Mouse (Mus musculus) gastrocnemius, postnatal 36 days (tissue): ENCODE data around the gene Fbxo11. TPM values are rescaled to one million over a fixed set of nuclear protein-coding genes. Genes with fewer than 3 reads are reported as not detected.

Experiments
- DNase-seq, 2 experiments: peaks; one replicate each; pipeline ENCODE4 v3.0.0; 2022
- intact Hi-C: fragments of 180-260 bp; cut with DNase I; formaldehyde crosslinking; loops from one replicate; pipeline ENCODE4 v1.15.1; 2025
- long read RNA-seq, 2 experiments: library from polyadenylated mRNA; stranded (forward); transcript quantifications; one replicate each; pipeline ENCODE4 v2.0.0; 2021
- total RNA-seq, 2 experiments: library from RNA; stranded (reverse); gene quantifications; 2 replicates each; pipeline ENCODE4 v1.2.3; 2021

Gene Fbxo11
- total RNA-seq, result 10 to 100 TPM; 25.5 to 28.0 TPM
- long read RNA-seq, experiment 1, full-length matches to known transcripts, result 2 of 10 reads
- long read RNA-seq, experiment 1, partial matches to known transcripts, result 3 of 10 reads
- long read RNA-seq, experiment 1, other reads (novel, unspliced or antisense), result 5 of 10 reads
- long read RNA-seq, experiment 2, full-length matches to known transcripts, result 1 of 19 reads
- long read RNA-seq, experiment 2, partial matches to known transcripts, result 3 of 19 reads
- long read RNA-seq, experiment 2, other reads (novel, unspliced or antisense), result 15 of 19 reads

DNA sequence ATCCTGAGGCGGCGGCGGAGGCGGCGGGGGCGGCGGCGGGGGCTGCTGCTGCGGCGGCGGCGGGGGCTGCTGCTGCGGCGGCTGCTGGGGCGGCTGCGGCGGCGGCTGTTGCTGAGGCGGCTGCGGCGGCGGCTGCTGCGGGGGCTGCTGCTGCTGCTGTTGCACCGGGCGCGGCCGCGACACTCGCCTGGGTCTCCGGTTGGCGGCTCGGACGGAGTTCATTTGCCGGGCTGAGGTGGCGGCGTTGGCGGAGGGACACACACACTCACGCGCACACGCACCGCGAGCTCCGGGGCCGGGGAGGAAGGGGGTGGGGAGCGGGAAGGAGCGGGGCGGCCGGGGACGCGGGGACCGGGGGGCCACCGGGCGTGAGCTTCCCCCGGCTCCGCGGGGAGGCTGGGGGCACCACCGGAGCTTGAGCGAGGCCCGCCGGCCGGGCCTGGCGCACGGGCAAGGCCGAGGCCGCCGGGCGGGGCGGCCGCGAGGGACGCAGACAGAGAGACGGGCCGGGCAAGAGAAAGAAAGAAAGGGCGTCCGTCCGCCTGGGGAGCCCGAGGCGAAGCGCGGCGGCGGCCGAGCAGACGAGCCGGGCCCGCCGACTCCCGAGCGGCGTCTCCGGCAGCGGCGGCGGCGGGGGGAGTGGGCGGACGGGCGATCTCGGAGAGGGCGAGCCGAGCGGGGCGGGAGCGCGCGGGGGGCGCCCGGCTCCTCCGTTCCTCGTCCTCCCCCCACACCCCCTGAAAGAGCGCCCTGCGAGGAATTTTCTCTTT, at the start of gene Fbxo11:
Gene Fbxo11 (minus strand): TSS at position 261 of the 770 bp plus-strand sequence.
- peak; percentile 27 to 60 for DNase-seq
- intact Hi-C loops, result loop anchor here (5.0 to 10.0 kb wide), 3 partner anchors 38 to 190 kb away; partner anchors contain the start of gene Msh6

DNA sequence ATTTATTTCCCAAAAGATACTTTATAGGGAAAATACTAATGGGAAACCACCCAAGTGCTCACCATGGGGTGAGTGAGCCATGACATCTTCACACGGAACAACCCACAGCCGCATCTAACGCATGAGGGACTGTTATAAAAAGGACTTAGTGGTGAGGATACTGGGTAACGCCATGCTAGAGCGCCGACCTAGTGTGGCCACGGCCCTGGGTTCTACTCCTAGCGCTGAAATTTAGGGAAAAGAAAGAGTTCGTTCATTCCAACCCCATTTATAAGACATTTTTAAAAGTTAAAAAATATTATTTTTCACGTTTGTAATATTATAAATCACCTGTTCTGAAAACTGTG, 48.8 kb upstream of the Fbxo11 start:
- DNase-seq, result no peak
- intact Hi-C loops, result no loop called here

DNA sequence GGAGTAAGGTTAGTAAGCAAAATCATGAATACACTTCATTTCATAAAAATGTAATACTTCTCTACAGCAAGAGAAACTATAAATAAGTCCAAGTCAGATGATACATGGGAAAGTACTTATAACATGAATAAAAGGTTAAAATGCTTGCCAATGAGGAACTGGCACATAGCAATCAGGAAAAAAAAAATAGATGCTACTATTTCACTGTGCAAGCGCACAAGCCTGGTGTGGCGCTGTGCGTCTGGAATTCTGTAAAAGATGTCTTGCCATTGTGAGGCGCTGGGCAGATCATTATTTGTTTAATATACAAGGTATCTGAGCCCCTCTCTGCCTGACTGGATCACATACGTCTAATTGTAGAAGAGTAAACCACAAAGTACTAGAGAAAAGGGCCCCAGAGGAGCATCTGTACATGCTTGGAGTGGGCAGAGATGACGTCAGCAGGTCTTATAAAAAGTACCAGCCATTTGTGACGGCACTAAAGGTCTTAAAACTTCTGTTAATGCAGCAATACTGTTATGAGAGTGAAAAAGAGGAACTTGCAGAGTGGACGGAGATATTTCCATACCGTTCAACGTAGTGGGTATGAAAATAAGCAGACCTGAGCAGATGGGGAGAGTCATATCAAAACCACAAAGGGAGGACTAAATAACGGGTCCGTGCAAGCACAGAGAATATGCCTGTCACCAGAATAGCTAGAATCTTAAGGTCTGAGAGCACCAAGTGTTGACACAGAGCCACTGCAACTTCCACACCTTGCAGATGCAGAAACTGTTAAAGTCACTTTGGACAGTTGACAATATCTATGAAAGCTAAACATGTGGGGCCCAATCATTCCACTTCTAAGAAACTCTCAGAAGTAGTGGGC, 48.2 kb upstream of the Fbxo11 start:
- DNase-seq, result no peak
- intact Hi-C loops, result no loop called here

DNA sequence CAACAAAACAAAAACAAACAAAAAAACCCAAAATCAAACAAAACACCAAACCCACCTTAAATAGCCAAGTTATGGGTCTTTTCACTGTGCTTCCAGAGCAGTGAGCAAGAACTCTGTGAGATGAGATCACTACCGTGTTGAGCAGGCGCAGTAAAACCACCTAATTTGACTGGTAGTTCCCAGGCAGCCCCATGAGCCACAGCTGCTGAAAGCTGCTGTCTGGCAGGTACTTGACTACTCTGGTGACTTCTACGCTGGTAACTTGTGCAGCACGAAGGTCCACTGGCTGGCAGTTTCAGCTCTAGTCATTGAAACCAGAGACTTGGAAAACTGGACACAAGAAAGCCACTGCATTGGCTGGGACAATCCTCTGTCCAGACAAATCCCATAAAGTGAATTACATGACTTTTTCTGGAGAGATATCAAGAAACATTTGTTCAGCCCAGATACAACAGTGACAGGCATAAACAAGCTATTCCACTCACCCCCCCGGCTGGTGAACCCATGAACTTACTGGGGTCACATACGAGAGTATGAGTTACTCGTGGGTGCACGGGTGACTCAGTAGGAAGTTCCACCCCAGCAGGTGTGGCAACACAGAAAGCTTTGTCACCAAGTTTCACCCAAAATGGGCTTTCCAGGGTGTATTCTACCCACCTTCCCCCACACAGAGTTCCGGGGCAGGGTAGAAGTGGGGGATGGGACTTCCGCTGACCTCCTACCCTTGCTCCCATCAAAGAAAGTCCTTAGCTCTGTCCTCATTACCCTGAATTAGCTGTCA, 47.0 kb upstream of the Fbxo11 start:
- no peak for DNase-seq
- intact Hi-C loops, result no loop called here

DNA sequence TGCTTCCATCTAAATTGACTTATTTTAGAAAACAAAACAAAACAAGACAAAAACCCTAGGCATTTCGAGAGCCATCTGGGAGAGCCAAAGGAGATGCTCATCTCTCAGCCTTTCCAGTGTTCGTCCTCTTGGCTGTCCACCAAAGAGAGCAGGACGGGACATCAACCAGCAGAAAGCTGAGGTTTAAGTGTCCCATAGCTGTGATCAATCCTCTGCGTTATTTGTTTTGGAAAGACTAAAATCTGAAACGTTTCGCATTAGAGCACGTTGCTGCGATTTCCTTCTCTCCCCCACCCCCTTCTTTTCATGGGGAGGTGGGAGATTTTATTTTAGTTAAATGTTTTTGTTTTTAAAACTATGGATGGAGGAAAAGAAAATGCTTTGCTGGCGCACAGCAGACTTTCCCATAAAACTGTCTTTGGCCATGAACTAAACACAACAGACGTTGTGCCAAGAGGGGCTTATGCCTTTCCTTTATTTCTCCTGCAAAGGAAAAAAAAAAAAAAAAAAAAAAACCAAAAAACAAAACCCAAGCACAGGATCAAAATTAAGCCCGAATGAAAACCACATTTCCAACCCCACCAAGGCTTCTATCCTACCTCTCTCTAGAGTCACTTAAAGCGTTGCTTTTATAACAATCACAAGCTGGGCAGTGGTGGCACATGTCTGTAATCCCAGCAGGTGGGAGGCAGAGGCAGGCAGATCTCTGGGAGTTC, 46.1 kb upstream of the Fbxo11 start:
- DNase-seq, result peak in 1 of 2 experiments; percentile 25
- intact Hi-C loops, result no loop called here

DNA sequence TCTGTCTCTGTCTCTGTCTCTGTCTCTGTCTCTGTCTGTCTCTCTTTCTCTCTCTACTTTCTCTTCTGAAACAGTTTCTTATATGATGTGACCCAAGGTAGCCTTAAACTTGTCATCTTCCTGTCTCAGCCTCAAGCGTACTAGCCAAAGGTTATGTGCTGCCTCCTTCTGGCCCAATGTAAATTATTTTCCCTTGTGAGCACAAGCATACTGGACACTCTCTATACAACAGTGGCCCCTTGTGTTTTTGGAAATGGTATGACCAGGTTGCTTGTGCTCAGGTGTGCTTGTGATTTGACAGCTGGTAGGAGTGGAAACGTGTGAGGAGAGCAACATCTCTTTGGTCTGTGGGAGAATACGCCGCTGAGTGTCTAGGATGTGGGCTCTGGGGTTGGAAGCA, 42.6 kb upstream of the Fbxo11 start:
- intact Hi-C loops, result no loop called here
- no peak for DNase-seq

DNA sequence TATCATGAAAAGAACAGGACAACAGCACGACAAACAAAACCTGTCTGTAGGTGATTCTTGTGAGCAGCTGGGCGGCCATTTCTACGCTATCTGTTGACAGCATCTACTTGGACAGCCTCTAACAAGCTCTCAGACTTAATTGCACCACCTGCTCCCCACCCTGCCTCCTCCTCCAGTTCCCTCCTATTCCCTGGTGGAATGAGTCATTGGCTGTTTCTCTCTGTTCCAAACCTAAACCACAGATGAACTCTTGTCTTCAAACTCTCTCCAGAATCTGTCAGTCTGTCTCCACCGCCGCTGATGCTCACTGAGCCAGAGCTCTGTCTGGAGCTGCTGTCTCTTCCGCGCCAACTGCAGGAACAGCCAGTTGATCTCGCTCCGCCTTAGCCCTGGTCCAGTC, 41.3 kb upstream of the Fbxo11 start:
- DNase-seq, result peak in 1 of 2 experiments; percentile 42
- intact Hi-C loops, result no loop called here

DNA sequence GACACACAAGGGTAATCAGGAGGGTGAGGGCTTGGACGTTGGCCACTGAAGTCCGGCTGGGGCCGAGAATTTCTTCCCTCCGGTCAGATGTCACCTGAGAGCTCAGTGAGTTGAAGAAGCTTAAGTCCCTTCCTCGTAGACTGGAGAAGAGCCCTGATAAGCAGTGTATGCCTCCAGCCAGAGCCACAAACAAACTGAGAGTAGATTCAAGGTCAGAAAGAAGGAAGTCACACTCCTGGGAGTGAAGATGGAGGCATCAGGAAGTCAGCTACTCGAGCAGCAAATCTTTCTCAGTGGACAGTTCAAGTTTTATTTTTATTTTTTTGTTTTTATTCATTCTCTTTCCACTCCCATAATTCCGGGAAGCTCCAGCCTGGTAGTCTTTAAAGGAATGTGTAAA, 37.5 kb upstream of the Fbxo11 start:
- DNase-seq, result no peak
- intact Hi-C loops, result no loop called here

DNA sequence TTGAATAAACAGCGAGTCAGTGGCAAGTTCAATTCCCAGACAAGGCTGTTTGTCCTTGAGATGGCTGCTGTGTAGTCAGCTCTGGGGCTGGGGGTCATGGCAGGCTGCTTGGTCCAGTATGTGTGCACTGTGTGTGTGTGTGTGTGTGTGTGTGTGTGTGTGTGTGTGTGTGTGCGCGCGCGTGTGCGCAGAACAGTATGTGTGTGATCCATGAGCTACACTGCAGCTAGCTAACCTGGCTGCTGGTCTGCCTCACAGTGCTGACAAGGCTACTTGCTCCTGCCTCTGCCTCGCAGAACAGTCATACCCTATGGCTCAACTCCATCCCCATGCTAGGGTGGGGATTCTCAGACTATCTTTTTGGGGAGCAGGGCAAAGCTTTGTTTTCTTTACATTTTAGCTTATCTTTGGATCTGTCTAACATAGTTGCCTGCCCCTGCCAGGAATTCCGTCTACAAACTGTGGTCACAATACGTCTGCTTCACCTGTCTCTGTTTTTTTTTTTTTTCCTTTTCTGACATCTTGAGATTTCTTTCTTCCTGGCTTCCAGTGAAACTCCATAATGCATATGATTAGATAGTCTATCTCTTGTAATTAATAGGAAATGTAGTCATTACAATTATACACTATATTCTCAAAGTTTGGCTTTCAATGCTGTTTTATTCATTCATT, 33.2 kb upstream of the Fbxo11 start:
- intact Hi-C loops, result no loop called here
- DNase-seq, result no peak

DNA sequence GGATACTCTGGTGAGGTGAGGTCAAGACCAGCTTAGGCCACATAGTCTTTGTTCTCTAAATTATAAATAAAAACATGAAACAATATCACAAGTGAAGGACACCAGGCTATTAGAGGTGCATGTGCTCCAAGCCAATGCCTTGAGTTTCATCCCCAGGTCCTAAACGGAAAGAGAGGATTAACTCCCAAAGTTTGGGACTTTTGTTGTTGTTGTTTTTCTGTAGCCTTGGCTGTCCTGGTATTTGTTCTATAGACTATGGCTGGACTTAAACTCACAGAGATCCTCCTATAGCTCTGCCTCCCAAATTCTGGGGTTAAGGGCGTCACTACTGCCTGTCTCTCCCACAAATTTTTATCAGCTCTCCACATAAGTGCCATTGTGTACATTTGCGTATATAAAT, 32.5 kb upstream of the Fbxo11 start:
- DNase-seq, result no peak
- intact Hi-C loops, result no loop called here

DNA sequence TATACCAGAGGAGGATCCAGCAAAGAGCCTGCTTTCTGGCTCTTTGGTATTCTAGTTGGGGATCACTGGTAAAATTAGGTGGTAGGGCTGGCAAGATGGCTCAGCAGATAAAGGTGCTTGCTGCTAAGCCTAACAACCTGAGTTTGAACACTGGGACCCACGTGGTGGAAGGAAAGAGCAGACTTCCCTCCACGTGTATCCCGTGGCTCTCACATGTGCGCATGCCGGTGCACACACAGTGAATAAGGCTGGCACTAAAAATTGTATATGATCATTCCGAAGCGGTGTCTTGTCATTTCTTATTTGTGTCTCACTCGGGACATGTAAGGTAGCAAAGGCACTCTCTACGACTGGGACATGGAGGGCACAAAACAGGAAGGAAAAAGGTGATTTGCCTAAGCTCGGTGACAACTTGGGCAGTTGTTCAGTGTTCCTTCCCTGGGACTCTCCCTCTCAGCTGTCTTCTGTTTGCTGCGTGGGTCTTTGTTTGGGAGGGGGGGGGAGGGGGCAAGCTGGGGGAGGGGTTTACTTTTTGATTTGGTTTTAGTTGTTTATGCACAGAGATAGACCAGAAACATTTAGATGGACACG, 31.8 kb upstream of the Fbxo11 start:
- intact Hi-C loops, result no loop called here
- DNase-seq, result no peak

DNA sequence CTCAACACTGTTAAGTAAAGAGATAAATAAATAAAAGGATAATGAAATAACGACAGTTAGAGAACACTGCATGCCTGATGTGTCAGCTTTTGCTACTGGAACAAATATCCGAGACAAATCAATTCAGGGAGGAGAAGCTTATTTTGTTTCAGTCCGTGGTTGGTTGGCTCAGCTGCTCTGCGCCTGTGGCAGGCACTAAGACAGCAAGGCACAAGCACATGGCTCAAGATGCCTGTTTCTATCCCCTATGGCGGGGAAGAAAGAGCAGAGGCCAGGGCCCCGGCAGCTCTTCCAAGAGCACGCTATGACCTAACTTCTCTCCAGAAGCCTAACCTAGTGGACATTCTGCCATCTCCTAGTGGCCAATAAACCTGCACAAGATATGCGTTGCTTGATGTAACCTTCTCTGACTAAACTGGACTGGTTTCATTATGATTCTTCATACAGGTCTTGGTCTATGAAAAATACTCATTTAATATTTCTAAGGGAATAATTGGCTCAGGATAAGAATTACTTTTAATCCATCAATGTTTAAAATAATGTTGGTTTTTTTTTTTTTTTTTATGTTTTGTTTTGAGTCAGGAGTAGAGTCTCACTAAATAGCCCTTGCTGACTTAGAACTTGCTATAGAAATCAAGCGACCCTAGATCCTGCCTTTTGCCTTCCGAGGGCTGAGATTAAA, 30.6 kb upstream of the Fbxo11 start:
- intact Hi-C loops, result no loop called here
- DNase-seq, result no peak

DNA sequence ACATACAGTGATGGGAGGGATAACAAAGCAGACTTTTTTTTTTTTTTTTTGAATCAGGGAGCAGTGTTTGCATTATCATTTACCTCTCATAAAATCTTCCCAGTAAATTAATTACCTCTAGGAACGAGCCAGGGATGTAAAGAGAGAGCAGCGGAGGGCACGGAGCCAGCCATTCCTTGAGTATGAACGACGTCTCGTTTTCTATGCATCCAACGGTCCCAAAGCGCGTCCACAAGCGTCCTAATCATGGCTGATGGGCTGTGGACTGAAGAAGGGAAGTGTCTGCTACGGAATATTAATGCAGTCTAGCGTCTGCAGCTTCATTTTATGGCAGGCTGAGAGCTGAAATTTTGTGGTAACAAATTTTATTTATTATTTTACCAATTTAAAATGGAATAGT, 29.2 kb upstream of the Fbxo11 start:
- no peak for DNase-seq
- intact Hi-C loops, result no loop called here

DNA sequence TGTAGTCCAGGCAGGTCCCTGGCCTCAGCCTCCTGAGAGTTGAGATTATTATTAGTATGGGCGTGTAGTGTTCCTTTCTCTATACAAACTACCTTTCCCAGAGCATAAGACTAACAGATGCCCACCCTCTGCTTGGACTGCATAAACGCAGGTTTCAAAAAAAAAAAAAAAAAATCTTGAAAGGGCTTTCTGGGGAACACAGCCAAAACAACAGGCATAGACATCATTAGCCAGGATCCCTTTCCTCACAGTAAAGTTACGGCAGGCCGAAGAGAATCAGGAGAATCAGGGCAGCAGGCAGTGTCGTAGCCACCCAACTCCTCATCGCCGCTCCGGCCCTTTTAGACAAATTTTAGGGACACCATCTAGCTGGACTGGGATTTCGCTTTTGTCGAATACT, 28.7 kb upstream of the Fbxo11 start:
- intact Hi-C loops, result no loop called here
- DNase-seq, result no peak

DNA sequence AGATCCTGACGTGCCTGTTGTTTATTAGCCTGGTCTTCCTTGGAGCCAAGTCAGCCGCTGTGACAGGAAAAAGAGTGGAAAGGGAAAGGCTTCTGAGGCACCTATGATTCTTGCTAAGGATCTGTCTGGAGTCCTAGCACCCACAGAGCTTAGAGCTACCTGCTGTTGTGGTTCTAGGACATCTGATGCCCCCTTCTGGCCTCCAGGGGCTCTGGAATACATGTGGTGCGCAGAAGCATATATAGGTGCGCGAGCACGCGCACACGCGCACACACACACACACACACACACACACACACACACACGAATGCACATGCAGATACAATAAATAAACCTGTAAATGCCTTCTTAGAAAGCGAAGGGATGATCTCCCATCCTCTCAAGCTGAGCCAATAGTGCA, 20.9 kb upstream of the Fbxo11 start:
- intact Hi-C loops, result no loop called here
- DNase-seq, result no peak

DNA sequence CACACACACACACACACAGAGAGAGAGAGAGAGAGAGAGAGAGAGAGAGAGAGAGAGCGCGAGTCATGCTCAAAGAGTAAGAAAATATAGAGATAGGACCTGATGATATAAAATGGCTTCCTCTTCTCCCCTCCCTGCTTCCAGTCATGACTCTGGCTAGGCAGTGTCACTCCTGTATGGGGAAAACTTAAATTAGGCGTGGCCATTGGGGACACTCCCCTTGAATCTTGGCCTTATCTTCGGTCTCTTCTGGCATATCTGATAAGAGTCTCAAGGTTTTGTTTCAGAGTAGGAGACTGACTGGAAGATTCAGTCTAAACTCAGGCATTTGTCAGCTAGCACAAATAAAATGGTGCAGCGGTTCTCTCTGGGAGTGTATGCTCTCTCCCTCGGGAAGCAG, 16.4 kb upstream of the Fbxo11 start:
- DNase-seq, result no peak
- intact Hi-C loops, result no loop called here

DNA sequence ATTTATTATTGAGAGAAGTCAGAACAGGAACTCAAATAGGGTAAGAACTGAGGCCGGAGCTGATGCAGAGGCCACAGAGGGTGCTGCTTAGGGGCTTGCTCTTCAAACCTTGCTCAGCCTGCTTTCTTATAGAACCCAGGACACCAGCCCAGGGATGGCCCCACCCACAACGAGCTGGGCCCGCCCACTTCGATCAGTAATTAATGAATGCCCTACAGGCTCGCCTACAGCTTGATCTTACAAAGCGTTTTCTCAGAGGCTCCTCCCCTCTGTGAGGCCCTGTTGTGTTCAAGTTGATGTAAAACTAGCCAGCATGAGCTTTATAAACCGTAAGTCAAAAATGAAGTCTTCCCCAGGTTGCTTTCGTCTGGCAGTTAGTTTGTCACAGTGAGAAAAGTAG, 14.7 kb upstream of the Fbxo11 start:
- DNase-seq, result no peak
- intact Hi-C loops, result no loop called here

DNA sequence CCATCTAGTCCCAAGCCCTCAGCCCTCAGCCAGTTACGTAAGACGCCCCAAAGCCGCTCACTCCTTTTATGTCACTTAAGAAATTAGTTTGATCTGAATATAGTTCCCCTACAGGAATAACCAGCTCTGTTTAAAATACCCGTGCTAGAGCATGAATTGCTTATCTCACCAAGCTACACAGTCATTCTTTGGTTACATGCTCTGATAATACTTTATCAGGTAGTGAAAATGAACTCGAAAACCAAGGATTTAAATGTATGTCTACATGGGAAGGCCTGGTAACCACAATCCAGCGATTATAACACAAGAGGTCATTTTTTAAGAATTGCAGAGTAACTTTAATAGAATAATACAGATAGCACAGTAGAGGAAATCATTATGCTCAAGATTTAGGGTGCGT, 7.0 kb upstream of the Fbxo11 start:
- no peak for DNase-seq
- intact Hi-C loops, result no loop called here
